Mouse (Mus musculus): Measurements from ENCODE around the gene Xlr4b.

DNA sequence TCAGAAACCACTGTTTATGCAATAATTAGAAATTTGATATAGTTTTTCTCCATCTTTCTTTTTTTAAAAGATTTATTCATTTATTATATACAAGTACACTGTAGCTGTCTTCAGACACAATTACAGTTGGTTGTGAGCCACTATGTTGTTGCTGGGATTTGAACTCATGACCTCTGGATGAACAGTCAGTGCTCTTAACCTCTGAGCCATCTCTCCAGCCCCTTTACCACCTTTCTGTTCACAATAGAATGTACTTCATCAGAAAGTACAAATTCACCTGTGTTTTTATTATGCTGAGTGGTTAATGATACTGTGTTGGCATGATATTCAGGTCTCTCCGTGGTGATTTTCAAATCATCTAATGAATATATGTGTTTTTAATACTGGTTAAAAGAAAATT is 11.2 kb downstream of the Xlr4b start:
- TF ChIP-seq POLR2A (IDR thresholded peaks at IDR 0.05; ENCODE audit: extremely low read depth, insufficient read depth, low read length), result no peak
- TF ChIP-seq CTCF (IDR thresholded peaks at IDR 0.05; ENCODE audit: extremely low read depth, insufficient read depth, low read length), result no peak
